Mouse (Mus musculus) intestine, embryonic 15.5 days (tissue): Measurements from ENCODE around the gene C87436. TPM values are rescaled to one million over a fixed set of nuclear protein-coding genes. Genes with fewer than 3 reads are reported as not detected.

Experiments used
- ATAC-seq: fragments of 200-750 bp; cut with Nextera tagmentation; 2 replicates; pipeline ENCODE4 v1.8.0; 2017; ENCODE audit warnings: moderate TSS enrichment, moderate library complexity
- H3K27ac ChIP-seq: fragments of 300-500 bp; sonication (generic); 2 replicates; pipeline ENCODE4 v1.5.1; 2015; ENCODE audit warnings: mild to moderate bottlenecking, inconsistent platforms
- H3K27me3 ChIP-seq: fragments of 300-500 bp; sonication (generic); replicated peaks from 2 replicates; pipeline ENCODE4 v1.6.1; 2015; ENCODE audit warnings: inconsistent platforms
- H3K36me3 ChIP-seq: fragments of 300-500 bp; sonication (generic); 2 replicates; pipeline ENCODE4 v1.6.1; 2015; ENCODE audit warnings: inconsistent platforms
- H3K4me1 ChIP-seq: fragments of 300-500 bp; sonication (generic); replicated peaks from 2 replicates; pipeline ENCODE4 v1.6.1; 2015; ENCODE audit warnings: inconsistent platforms
- H3K4me2 ChIP-seq: fragments of 300-500 bp; sonication (generic); replicated peaks from 2 replicates; pipeline ENCODE4 v1.6.1; 2015; ENCODE audit warnings: mild to moderate bottlenecking, inconsistent platforms
- H3K4me3 ChIP-seq: fragments of 300-500 bp; sonication (generic); replicated peaks from 2 replicates; pipeline ENCODE4 v1.5.1; 2015; ENCODE audit warnings: inconsistent platforms
- H3K9ac ChIP-seq: fragments of 300-500 bp; sonication (generic); 2 replicates; pipeline ENCODE4 v1.6.1; 2015; ENCODE audit warnings: inconsistent platforms
- H3K9me3 ChIP-seq: fragments of 300-500 bp; sonication (generic); 2 replicates; pipeline ENCODE4 v1.6.1; 2016; ENCODE audit warnings: inconsistent platforms
- WGBS: fragments of 180-500 bp; shearing (Covaris S2); methylation state at CpG from one replicate; pipeline ENCODE4 v1.1.7; 2015; 5-methylcytosine and 5-hydroxymethylcytosine counted together
- polyA plus RNA-seq: library from polyadenylated mRNA; unstranded; fragments of >200 nt; fragmentation: Nextera tagmentation; extraction: Ambion mirVana; gene quantifications from 2 replicates; pipeline ENCODE4 v1.2.1, GENCODE M21; 2015

The C87436 gene
- polyA plus RNA-seq, 1 experiment from 2014 or later: 22.4 TPM

- Histone ChIP-seq H3K9ac (no peak overlapping the region), H3K4me1 (no peaks in the 10 kb centered on the region), H3K27ac (no peak overlapping the region), H3K9me3 (no peaks in the 10 kb centered on the region), H3K36me3 (no peaks in the 10 kb centered on the region), H3K27me3 (no peaks in the 10 kb centered on the region), H3K4me3 (no peak overlapping the region), H3K4me2 (no peak overlapping the region)
- WGBS: 85% methylated on average over 3 of the region's 3 CpGs
- ATAC-seq: no peak
Measured at GRCm38 (mm10) chr6:86506309-86506708, 68.1 kb downstream of the C87436 start.

DNA sequence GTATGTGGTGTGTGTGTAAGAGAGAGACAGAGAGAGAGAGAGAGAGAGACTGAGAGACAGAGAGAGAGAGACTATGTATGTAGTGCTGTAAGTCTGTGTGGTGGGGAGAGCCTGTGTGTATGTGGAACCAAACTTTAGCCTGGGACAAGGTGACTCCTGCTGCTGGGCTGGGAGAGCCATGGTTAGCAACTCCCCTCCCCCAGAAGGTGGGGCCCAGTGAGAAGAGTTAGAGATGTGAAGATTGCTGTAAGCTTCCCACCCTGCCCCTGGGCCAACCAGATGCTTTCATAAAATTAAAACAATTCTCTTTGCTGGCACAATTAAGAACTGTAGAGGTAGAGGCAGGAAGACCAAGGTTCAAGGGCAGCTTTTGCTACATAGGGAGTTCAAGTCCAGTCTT is 68.9 kb downstream of the C87436 start:
- no peak overlapping the region for H3K4me2 ChIP-seq
- no peak for ATAC-seq
- H3K27me3 ChIP-seq: no peaks in the 10 kb centered on the region
- no peaks in the 10 kb centered on the region for H3K9me3 ChIP-seq
- no peaks in the 10 kb centered on the region for H3K4me1 ChIP-seq
- no peaks in the 10 kb centered on the region for H3K36me3 ChIP-seq
- H3K9ac ChIP-seq: no peak overlapping the region
- H3K27ac ChIP-seq: no peak overlapping the region
- no peak overlapping the region for H3K4me3 ChIP-seq

- Histone ChIP-seq H3K4me2 (no peak overlapping the region), H3K36me3 (no peaks in the 10 kb centered on the region), H3K4me1 (no peaks in the 10 kb centered on the region), H3K27ac (no peak overlapping the region), H3K27me3 (no peaks in the 10 kb centered on the region), H3K4me3 (no peak overlapping the region), H3K9ac (no peak overlapping the region), H3K9me3 (no peaks in the 10 kb centered on the region)
- ATAC-seq: no peak
- WGBS: 79% methylated on average over 3 of the region's 3 CpGs
Measured at GRCm38 (mm10) chr6:86508736-86509135, 70.6 kb downstream of the C87436 start.

GRCm38 (mm10) chr6:86509194-86509865 is 71.2 kb downstream of the C87436 start:
- Histone ChIP-seq H3K36me3 (no peaks in the 10 kb centered on the region), H3K9me3 (no peaks in the 10 kb centered on the region), H3K27ac (no peak overlapping the region), H3K4me2 (no peak overlapping the region), H3K27me3 (no peaks in the 10 kb centered on the region), H3K9ac (no peak overlapping the region), H3K4me3 (no peak overlapping the region), H3K4me1 (no peaks in the 10 kb centered on the region)
- no peak for ATAC-seq
- 74% methylated on average over 4 of the region's 4 CpGs for WGBS

- 70% methylated on average over 3 of the region's 3 CpGs for WGBS
- Histone ChIP-seq H3K4me3 (no peak overlapping the region), H3K36me3 (no peaks in the 10 kb centered on the region), H3K9ac (no peak overlapping the region), H3K27ac (no peak overlapping the region), H3K9me3 (no peaks in the 10 kb centered on the region), H3K4me2 (no peak overlapping the region), H3K4me1 (no peaks in the 10 kb centered on the region), H3K27me3 (no peaks in the 10 kb centered on the region)
- no peak for ATAC-seq
Measured at GRCm38 (mm10) chr6:86509866-86510200, 71.7 kb downstream of the C87436 start.

- H3K4me3 ChIP-seq: no peak overlapping the region
- no peak for ATAC-seq
- no peak overlapping the region for H3K27ac ChIP-seq
- H3K4me1 ChIP-seq: no peaks in the 10 kb centered on the region
- H3K27me3 ChIP-seq: no peaks in the 10 kb centered on the region
- no peak overlapping the region for H3K4me2 ChIP-seq
- H3K9ac ChIP-seq: no peak overlapping the region
- WGBS: 43% methylated on average over 4 of the region's 4 CpGs
- no peaks in the 10 kb centered on the region for H3K36me3 ChIP-seq
- no peaks in the 10 kb centered on the region for H3K9me3 ChIP-seq
Measured at GRCm38 (mm10) chr6:86510979-86511378, 72.8 kb downstream of the C87436 start.

DNA sequence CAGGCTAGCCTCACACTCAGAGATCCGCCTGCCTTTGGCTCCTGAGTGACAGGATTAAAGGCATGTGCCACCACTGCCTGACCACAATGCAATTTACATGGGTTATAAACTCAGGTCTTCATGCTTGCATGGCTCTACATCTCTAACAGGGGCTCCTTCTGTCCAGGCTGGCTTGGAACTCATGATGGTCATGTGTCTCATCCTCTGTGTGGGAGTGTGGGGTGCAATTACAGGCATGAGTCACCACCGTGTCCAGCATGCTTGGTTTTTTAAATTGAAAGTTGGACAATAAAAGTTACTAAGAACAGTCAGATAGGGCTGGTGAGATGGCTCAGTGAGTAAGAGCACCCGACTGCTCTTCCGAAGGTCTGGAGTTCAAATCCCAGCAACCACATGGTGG is 75.1 kb downstream of the C87436 start:
- no peak overlapping the region for H3K27ac ChIP-seq
- no peak for ATAC-seq
- H3K27me3 ChIP-seq: no peaks in the 10 kb centered on the region
- no peak overlapping the region for H3K4me3 ChIP-seq
- H3K4me2 ChIP-seq: no peak overlapping the region
- no peak overlapping the region for H3K9ac ChIP-seq
- no peaks in the 10 kb centered on the region for H3K9me3 ChIP-seq
- 88% methylated on average over 4 of the region's 4 CpGs for WGBS
- no peaks in the 10 kb centered on the region for H3K4me1 ChIP-seq
- no peaks in the 10 kb centered on the region for H3K36me3 ChIP-seq

GRCm38 (mm10) chr6:86516021-86516420 is 77.8 kb downstream of the C87436 start:
- no peak overlapping the region for H3K27ac ChIP-seq
- no peaks in the 10 kb centered on the region for H3K27me3 ChIP-seq
- no peaks in the 10 kb centered on the region for H3K36me3 ChIP-seq
- WGBS: 70% methylated on average over 1 of the region's 1 CpGs
- no peak overlapping the region for H3K9ac ChIP-seq
- H3K4me1 ChIP-seq: no peaks in the 10 kb centered on the region
- no peak overlapping the region for H3K4me2 ChIP-seq
- H3K4me3 ChIP-seq: no peak overlapping the region
- ATAC-seq: 0 out of 2 replicates have a peak, but pooled peaks have one; percentile 26
- no peaks in the 10 kb centered on the region for H3K9me3 ChIP-seq

- 63% methylated on average over 3 of the region's 3 CpGs for WGBS
- no peak for ATAC-seq
- H3K9me3 ChIP-seq: no peaks in the 10 kb centered on the region
- H3K9ac ChIP-seq: no peak overlapping the region
- no peak overlapping the region for H3K4me3 ChIP-seq
- no peak overlapping the region for H3K4me2 ChIP-seq
- peaks cover 6% of the 10 kb centered on the region; the same call in 1 of the 2 replicates for H3K4me1 ChIP-seq
- no peak overlapping the region for H3K27ac ChIP-seq
- no peaks in the 10 kb centered on the region; the same call in 1 of the 2 replicates for H3K36me3 ChIP-seq
- no peaks in the 10 kb centered on the region for H3K27me3 ChIP-seq
Measured at GRCm38 (mm10) chr6:86519767-86520345, 81.7 kb downstream of the C87436 start.

DNA sequence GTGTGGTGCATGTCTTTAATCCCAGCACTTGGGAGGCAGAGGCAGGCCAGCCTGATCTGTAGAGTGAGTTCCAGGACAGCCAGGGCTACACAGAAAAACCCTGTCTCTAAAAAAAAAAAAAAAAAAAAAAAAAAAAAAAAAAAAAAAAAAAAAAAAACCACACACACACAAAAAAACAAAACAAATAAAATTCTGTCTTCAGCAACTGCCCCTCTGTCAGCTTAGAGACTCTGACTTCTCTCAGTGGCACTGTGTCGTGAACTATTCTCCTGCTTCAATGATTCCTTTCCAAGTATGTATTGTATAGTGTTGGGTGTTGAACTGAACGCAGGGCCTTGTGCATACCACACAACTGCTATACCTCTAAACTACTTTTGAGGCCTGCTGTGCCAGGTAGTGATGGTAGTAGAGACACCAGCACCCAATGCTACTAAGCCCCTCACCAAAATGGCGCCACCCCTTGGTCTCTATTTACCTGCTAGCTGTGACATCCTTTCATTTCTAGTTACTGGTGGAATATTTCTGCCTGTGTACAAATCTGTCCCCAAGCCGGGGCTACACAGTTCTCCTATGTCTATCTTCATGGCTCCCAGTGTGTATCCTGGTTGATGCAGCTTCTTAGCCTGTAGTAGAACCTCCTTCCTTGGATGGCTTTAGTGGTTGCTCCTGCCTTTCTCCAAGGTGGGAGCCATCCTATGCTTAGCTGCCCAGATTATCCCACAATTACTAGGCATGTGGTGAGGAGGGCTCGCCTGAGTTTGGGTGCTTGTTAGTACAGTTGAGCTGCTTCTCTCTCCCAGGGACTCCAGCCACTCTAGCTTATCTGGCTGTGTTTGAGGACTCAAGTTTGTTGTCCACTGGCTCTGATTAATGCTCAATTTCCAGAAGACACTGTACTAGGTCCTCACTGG is 84.1 kb downstream of the C87436 start:
- no peaks in the 10 kb centered on the region for H3K9me3 ChIP-seq
- 0 out of 2 replicates have a peak overlapping the region, but pooled peaks have one; percentile 15 for H3K27ac ChIP-seq
- ATAC-seq: no peak
- H3K36me3 ChIP-seq: no peaks in the 10 kb centered on the region; the same call in 1 of the 2 replicates
- peaks cover 6% of the 10 kb centered on the region; the same call in 1 of the 2 replicates for H3K4me1 ChIP-seq
- peak overlapping the region; percentile 4; the same call in 1 of the 2 replicates for H3K4me3 ChIP-seq
- H3K27me3 ChIP-seq: no peaks in the 10 kb centered on the region
- 82% methylated on average over 5 of the region's 5 CpGs for WGBS
- H3K9ac ChIP-seq: no peak overlapping the region
- H3K4me2 ChIP-seq: peak overlapping the region; percentile 71
